Mouse (Mus musculus): Measurements from ENCODE around the gene Traf3ip3. TPM values are rescaled to one million over a fixed set of nuclear protein-coding genes. Genes with fewer than 3 reads are reported as not detected.

The Traf3ip3 gene
- polyA plus RNA-seq, 1 experiment from 2014 or later: 7.0 TPM

DNA sequence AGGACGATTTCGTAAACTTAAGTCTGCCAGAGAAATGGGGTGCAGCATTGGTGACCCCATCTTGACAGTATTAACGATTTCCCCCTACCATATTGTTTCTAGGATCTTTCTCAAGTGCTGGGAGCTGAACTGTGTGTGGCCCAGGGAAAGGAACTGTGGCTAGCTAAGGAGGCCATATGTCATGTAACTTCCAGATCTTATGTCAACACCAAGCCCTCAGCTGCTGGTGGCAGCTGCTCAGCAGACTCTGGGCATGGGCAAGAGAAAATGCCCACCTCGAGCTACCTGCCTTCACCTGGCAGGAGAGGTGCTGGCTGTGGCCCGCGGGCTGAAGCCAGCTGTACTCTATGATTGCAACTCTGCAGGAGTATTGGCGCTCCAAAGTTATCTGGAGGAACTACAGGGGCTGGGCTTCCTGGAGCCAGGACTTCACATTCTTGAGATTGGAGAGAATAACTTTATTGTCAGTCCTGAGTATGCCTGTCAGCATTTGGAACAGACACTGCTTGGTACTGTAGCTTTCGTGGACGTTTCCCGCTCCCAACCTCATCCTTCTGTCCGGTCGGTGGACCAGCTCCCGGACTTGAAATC lies 27.3 kb downstream of the Traf3ip3 start:
- Histone ChIP-seq H3K9me3 (replicated peaks) (no peaks in the 10 kb centered on the region), H3K4me3 (peak overlapping the region; percentile 79), H3K9ac (peak overlapping the region; percentile 84), H3K36me3 (no peaks in the 10 kb centered on the region), H3K4me1 (peaks cover 32% of the 10 kb centered on the region), H3K27ac (peak overlapping the region; percentile 85), H3K4me2 (peak overlapping the region; percentile 90), H3K27me3 (replicated peaks) (no peaks in the 10 kb centered on the region)
- 72% methylated on average over 13 of the region's 13 CpGs for WGBS (ENCODE audit: insufficient replicate concordance)
- ATAC-seq: no peak

DNA sequence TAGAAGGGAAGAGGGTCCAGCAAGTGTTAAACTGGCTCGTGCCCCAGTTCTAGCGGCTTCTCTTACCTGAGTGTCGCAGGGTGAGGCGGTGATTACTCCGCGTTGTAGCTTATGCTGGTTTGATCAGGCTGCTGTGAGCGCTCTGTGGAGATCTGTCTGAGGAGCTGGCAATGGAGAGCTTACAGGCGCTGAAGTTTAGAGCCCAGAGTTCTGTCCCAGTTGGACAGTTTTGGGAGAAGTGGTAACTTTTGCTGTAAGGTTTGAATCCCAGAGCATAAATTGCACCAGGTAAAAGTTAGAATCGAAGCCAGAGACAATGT lies 27.7 kb downstream of the Traf3ip3 start:
- Histone ChIP-seq H3K27ac (peak overlapping the region; percentile 85), H3K4me3 (peak overlapping the region; percentile 79)
- WGBS (ENCODE audit: insufficient replicate concordance): 10% methylated on average over 9 of the region's 9 CpGs

DNA sequence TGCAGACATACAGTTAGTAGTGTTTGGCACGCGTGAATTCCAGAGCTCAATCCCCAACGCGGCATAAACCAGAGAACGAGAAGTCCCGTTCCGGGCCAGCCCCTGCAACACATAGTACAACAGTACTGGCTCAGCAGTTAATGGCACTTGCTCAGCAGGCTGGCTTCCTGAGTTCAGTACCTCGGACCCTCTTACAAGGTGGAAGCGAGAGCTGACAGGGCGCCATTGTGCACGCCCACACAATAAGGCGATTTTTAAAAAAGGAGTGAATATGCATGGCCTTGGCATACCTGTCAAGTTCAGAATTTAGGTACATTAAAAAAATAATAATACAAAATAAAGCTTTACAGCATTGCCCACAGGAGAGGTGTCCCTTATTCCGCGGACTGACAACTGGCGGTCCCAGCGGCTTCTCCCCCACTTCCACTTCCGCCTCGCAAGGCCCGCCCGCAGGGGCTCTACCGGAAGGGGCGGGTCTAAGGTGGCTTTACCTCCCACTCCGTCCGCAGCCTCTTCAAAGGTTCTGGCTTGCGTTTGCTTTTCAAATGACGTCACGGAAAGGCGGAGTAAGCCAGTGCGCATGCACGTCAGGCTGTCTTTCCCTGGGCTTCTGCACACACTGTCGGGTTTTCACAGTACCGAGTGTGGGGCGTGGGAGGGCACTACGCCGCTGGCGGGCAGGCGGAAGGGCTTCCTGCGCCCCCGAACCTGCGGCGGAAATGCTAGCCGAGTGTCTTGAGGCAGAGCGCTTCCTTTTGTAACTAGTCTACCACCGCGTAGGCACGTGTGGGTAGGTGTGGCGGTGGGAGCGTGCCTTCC lies 28.3 kb downstream of the Traf3ip3 start:
- WGBS (ENCODE audit: insufficient replicate concordance): 1% methylated on average over 48 of the region's 48 CpGs
- peaks cover 32% of the 10 kb centered on the region for H3K4me1 ChIP-seq
- no peaks in the 10 kb centered on the region for H3K9me3 ChIP-seq (replicated peaks)
- H3K9ac ChIP-seq: peak overlapping the region; percentile 86
- peak; percentile 99 for ATAC-seq
- H3K27ac ChIP-seq: peak overlapping the region; percentile 85
- no peaks in the 10 kb centered on the region for H3K36me3 ChIP-seq
- no peaks in the 10 kb centered on the region for H3K27me3 ChIP-seq (replicated peaks)
- H3K4me2 ChIP-seq: peak overlapping the region; percentile 90
- H3K4me3 ChIP-seq: peak overlapping the region; percentile 79

More for the DNA sequence above, 27.7 kb downstream of the Traf3ip3 start:
- ATAC-seq: no peak
- Histone ChIP-seq H3K27me3 (replicated peaks) (no peaks in the 10 kb centered on the region), H3K36me3 (no peaks in the 10 kb centered on the region), H3K4me1 (peaks cover 32% of the 10 kb centered on the region), H3K9me3 (replicated peaks) (no peaks in the 10 kb centered on the region), H3K4me2 (peak overlapping the region; percentile 90), H3K9ac (peak overlapping the region; percentile 84)

DNA sequence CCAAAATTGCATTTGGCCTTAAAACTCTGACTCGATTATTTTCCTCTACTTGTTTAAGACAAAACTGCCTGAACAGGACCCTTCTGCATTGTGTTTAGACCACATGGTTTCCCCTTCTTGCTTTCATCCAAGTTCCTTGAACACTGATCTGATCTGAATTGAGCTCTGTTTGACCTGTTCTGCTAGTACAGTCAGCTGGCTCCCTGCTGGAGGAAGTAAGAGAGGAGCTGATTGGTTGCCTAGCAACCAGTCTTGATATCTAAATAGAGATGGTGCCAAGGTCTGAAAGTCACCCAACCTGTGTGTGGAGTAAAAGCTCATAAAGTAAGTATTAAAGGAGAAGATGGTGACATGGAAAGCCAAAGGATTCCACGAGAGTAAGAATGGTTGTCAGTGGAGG lies 31.6 kb downstream of the Traf3ip3 start:
- H3K27me3 ChIP-seq (replicated peaks): no peaks in the 10 kb centered on the region
- H3K36me3 ChIP-seq: no peaks in the 10 kb centered on the region
- no peak for ATAC-seq
- no peak overlapping the region for H3K4me2 ChIP-seq
- no peak overlapping the region for H3K27ac ChIP-seq
- no peak overlapping the region for H3K4me3 ChIP-seq
- no peaks in the 10 kb centered on the region for H3K9me3 ChIP-seq (replicated peaks)
- H3K9ac ChIP-seq: no peak overlapping the region
- 72% methylated on average over 2 of the region's 2 CpGs for WGBS (ENCODE audit: insufficient replicate concordance)
- peaks cover 21% of the 10 kb centered on the region for H3K4me1 ChIP-seq

DNA sequence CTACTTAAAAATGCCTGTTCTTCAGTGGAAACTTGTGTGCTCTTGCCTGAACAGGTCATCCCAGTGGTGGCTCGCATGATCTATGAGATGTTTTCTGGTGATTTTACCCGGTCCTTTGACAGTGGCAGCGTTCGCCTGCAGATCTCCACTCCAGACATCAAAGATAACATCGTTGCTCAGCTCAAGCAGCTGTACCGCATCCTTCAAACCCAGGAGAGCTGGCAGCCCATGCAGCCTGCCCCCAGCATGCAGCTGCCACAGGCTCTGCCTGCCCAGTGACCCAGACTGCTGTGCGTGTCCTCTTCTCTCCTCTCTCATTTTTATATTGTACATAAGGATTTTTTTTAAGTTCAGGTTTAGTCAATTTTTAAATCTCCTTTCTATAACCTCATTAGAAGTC lies 32.3 kb downstream of the Traf3ip3 start:
- Histone ChIP-seq H3K36me3 (no peaks in the 10 kb centered on the region), H3K9ac (no peak overlapping the region), H3K27ac (no peak overlapping the region), H3K4me2 (no peak overlapping the region), H3K4me3 (no peak overlapping the region), H3K9me3 (replicated peaks) (no peaks in the 10 kb centered on the region), H3K4me1 (peaks cover 15% of the 10 kb centered on the region), H3K27me3 (replicated peaks) (no peaks in the 10 kb centered on the region)
- 76% methylated on average over 7 of the region's 7 CpGs for WGBS (ENCODE audit: insufficient replicate concordance)
- no peak for ATAC-seq

DNA sequence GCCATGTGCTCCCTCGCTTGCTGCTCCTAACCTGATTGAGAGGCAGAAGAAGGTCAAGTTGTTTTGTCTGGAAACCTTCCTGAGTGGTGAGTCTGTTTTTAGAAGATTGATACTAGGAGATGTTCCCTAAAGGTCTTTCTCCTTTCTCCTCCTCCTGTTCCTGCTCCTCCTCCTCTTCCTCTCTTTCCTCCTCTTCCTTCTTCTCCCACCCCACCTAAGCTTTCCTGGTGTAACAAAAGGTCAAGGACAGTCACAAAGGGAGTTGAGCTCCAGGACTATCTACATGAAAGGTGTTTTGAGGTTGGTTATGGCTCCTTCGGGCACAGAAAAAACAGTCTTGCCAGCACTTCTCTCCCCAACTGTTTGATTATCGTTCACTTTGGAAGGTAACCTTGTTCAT lies 33.8 kb downstream of the Traf3ip3 start, which contains the start of gene A130010J15Rik:
Gene A130010J15Rik, plus strand, starts transcription at position 301 of the 400 bp plus-strand sequence.
- H3K4me3 ChIP-seq: no peak within 1 kb of the TSS
- H3K4me1 ChIP-seq: peaks cover 9% of the 10 kb centered on the region
- no peak within 1 kb of the TSS for H3K9ac ChIP-seq
- no peak within 1 kb of the TSS for H3K27ac ChIP-seq
- H3K27me3 ChIP-seq (replicated peaks): 0 out of 2 replicates have a peak, but pooled peaks cover 4% of the 10 kb centered on the region
- ATAC-seq: no peak
- no peaks in the 10 kb centered on the region for H3K36me3 ChIP-seq
- H3K9me3 ChIP-seq (replicated peaks): no peaks in the 10 kb centered on the region
- 66% methylated on average over 3 of the region's 3 CpGs for WGBS (ENCODE audit: insufficient replicate concordance)
- no peak within 1 kb of the TSS for H3K4me2 ChIP-seq

DNA sequence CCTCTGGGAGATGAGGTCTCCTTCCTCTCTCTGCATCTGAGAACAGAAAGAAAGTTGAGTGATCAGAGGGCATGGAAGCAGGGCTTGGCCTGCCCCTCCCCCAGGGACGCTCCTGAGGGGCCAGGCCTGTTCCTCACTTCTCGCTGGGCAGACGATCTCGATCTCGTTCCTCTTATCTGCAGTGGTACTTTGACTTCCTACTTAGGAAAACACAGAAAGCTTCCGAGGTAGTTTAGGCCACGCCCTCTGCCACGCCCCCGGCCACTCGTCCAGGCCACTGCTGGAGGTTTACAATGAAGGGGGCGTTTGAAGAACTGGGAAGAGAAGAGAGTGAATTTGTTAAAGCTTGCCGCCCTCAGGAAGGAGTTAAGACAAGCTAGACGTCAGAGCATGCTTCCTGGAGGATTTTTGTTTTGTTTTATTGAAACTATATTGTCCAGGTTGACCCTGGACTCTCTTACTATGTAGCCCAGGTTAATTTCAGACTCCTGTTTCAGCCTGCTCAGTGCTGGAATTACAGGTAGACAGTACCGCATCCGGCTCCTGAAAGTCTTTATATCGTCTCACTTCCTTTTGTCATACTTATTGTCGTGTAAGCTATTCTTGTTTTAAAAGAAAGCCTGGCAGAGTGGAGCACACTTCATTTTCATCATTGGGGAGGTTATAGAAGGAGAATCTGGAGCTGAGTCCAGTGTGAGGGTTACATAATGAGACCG lies 41.0 kb downstream of the Traf3ip3 start:
- Histone ChIP-seq H3K4me3 (peak overlapping the region; percentile 31), H3K27me3 (replicated peaks) (peaks cover 6% of the 10 kb centered on the region; the same call in 1 of the 2 replicates), H3K9me3 (replicated peaks) (no peaks in the 10 kb centered on the region), H3K36me3 (no peaks in the 10 kb centered on the region), H3K27ac (no peak overlapping the region), H3K4me2 (peak overlapping the region; percentile 56), H3K9ac (no peak overlapping the region), H3K4me1 (peaks cover 34% of the 10 kb centered on the region)
- WGBS (ENCODE audit: insufficient replicate concordance): 13% methylated on average over 18 of the region's 18 CpGs
- ATAC-seq: peak; percentile 66

DNA sequence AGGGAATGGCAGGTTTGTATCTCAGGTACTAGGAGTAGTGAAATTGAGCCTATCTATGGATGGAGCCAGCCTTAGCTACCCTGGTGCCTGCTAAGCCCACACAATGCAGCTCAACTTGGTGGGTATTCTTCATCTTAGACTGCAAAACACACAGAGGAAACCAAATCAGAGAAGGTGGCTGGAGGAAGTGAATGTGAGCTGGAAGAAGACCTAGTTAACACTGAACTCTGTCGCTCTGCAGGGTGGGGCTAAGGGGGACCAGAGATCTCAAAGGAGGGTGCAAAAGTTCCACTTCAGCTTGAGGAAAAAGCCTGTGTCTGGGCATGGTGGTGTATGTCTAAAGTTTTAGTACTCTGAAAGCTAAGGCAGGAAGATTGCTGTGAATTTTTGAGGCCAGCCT lies 41.9 kb downstream of the Traf3ip3 start:
- 27% methylated on average over 1 of the region's 1 CpGs for WGBS (ENCODE audit: insufficient replicate concordance)
- Histone ChIP-seq H3K4me2 (0 out of 2 replicates have a peak overlapping the region, but pooled peaks have one; percentile 56), H3K9ac (no peak overlapping the region), H3K27ac (no peak overlapping the region), H3K4me1 (peaks cover 34% of the 10 kb centered on the region), H3K27me3 (replicated peaks) (peaks cover 12% of the 10 kb centered on the region; the same call in 1 of the 2 replicates), H3K4me3 (no peak overlapping the region), H3K9me3 (replicated peaks) (no peaks in the 10 kb centered on the region), H3K36me3 (no peaks in the 10 kb centered on the region)
- no peak for ATAC-seq

DNA sequence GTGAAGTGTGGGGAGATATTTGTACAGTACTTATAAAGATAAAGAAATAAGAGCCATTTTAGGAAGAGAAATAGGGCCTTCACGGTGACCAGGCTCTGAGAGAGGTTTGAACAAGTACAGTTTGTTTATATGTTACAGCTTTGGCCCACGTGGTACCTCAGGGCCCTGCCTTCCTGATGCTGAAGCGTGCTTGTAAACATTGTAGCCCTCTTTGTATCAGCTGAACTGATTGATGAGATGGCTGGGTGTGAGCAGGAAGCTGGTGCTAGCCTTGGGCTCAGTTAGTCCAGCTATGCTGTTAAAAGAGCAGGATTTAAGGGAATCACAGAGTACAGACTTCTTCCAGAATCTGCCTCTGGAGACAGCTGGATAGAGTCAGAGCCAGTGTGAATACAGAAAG lies 42.3 kb downstream of the Traf3ip3 start:
- WGBS (ENCODE audit: insufficient replicate concordance): 53% methylated on average over 3 of the region's 3 CpGs
- no peak for ATAC-seq
- no peaks in the 10 kb centered on the region for H3K9me3 ChIP-seq (replicated peaks)

DNA sequence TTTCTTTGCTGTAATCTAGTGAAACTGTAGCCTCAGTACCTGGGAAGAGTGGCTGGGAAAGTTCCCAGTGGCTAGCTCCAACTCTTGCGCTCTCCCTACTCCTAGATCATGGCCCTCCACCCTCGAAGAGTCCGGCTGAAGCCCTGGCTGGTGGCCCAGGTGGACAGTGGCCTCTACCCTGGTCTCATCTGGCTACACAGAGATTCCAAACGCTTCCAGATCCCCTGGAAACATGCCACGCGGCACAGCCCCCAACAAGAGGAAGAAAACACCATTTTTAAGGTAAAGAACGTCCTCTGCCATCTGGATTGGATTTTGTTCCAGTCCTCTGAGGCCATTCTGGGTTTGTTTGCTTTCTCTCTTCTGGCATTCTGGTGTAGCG lies 44.4 kb downstream of the Traf3ip3 start:
- no peak overlapping the region for H3K4me2 ChIP-seq

More for the DNA sequence above, 42.3 kb downstream of the Traf3ip3 start:
- Histone ChIP-seq H3K4me1 (peaks cover 34% of the 10 kb centered on the region), H3K4me3 (no peak overlapping the region), H3K27me3 (replicated peaks) (peaks cover 17% of the 10 kb centered on the region), H3K4me2 (no peak overlapping the region), H3K9ac (no peak overlapping the region), H3K27ac (no peak overlapping the region), H3K36me3 (no peaks in the 10 kb centered on the region)

DNA sequence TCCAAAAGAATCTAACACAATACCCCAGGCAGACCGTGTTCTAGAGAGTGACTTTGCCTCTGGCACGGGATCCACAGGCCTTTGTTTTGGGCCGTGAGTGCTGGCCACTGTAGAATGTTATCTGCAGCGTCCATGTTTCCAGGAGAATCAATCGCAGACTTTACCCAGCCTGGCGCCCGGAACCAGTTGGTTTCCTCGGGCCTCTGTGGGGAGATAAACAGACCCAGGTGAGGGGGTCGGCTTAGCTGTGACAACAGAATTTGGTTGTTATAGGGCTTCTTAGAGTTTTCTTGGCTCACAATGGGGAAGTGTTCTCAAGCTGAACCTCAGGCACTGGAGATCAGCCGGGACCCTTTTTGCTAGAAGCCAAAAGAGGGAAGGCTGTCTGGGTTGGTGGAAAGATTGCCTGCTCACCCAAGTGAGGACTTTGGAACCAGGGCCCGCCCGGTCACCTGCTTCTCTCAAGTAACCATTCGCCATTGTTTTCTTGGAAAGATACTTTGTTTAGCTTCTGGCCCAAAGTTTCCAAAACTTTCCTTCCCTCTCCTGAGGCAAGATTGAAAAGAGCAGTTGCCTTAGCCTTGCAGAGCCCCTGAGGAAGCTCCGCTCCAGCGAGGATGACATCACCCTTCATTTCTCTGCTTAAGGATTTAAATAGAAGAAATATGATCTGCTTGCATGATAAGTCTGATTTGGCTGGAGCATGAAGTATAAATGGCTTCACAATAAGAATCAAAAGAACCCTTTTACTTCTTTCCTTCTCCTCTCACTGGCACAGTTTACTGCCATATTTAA lies 45.0 kb downstream of the Traf3ip3 start:
- peak overlapping the region; percentile 28 for H3K27ac ChIP-seq
- H3K4me1 ChIP-seq: peaks cover 47% of the 10 kb centered on the region
- H3K36me3 ChIP-seq: no peaks in the 10 kb centered on the region
- no peaks in the 10 kb centered on the region for H3K9me3 ChIP-seq (replicated peaks)
- H3K27me3 ChIP-seq (replicated peaks): peaks cover 39% of the 10 kb centered on the region
- peak overlapping the region; percentile 14 for H3K4me2 ChIP-seq
- no peak overlapping the region for H3K9ac ChIP-seq
- no peak for ATAC-seq
- 29% methylated on average over 15 of the region's 15 CpGs for WGBS (ENCODE audit: insufficient replicate concordance)
- no peak overlapping the region for H3K4me3 ChIP-seq

More for the DNA sequence above, 44.4 kb downstream of the Traf3ip3 start:
- peaks cover 33% of the 10 kb centered on the region for H3K27me3 ChIP-seq (replicated peaks)
- H3K27ac ChIP-seq: no peak overlapping the region; the same call in 1 of the 2 replicates
- no peaks in the 10 kb centered on the region for H3K36me3 ChIP-seq
- H3K9ac ChIP-seq: no peak overlapping the region
- 63% methylated on average over 8 of the region's 8 CpGs for WGBS (ENCODE audit: insufficient replicate concordance)
- H3K4me1 ChIP-seq: peaks cover 47% of the 10 kb centered on the region
- H3K9me3 ChIP-seq (replicated peaks): no peaks in the 10 kb centered on the region
- H3K4me3 ChIP-seq: no peak overlapping the region
- no peak for ATAC-seq
